Mouse (Mus musculus) brain, embryonic 14.5 days (tissue): ENCODE results near the gene Ffar2. TPM values are rescaled to one million over a fixed set of nuclear protein-coding genes. Genes with fewer than 3 reads are reported as not detected.

Experiments used
- DNase-seq: peaks from one replicate; pipeline ENCODE4 v3.0.0-alpha.2; 2011; ENCODE audit warnings: low read depth
- CTCF ChIP-seq: fragments of 200-500 bp; IDR thresholded peaks from 2 replicates; pipeline ENCODE4 v1.5.1; 2012; ENCODE audit warnings: inconsistent platforms, mild to moderate bottlenecking, moderate library complexity, borderline replicate concordance; ENCODE audit not compliant: insufficient read depth, insufficient read length; ENCODE audit errors: extremely low read depth
- POLR2A ChIP-seq: fragments of 200-500 bp; IDR thresholded peaks from 2 replicates; pipeline ENCODE4 v1.6.1; 2012; ENCODE audit warnings: mild to moderate bottlenecking, inconsistent platforms, borderline replicate concordance; ENCODE audit not compliant: poor library complexity, insufficient read depth, insufficient read length, severe bottlenecking; ENCODE audit errors: extremely low read depth
- polyA plus RNA-seq: library from polyadenylated mRNA; depleted of rRNA; stranded (reverse); fragments of >200 nt; gene quantifications from 2 replicates; pipeline ENCODE4 v1.2.3, GENCODE M21; 2012; rRNA removed

Gene Ffar2
- polyA plus RNA-seq = 0.13 and 0.46 TPM in 2 replicates

DNA sequence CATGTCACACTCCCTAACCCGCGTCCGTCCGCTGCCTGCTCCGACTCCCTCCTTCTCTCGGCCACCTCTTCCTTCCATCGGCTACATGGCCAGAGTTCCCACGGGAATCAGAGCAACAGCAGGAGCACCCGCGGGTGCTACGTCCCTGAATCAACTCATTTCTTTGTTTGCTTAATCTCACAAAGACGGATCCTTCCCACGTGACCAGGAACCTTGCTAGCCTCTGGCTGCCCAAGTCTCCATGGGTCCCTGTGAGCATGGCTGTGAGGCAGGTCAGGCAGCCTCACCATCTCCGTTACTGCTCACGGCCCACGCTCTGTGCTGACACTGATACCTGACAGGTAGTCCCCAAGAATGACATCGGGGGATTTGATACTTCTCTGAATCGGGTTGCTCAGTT lies at the start of gene Ffar2:
TSS of gene Ffar2 (minus strand) at position 101 of the 400 bp plus-strand sequence.
- no peak for TF ChIP-seq POLR2A
- no peak for TF ChIP-seq CTCF
- DNase-seq = no peak

GRCm38 (mm10) chr7:30873083-30873482 lies 49.5 kb upstream of the Ffar2 start:
- TF ChIP-seq CTCF (peak; percentile 72), POLR2A (no peak)
- DNase-seq = peak; percentile 75

- TF ChIP-seq CTCF (no peak), POLR2A (no peak)
- no peak for DNase-seq
Observed at GRCm38 (mm10) chr7:30863386-30863785, 39.8 kb upstream of the Ffar2 start.

- no peak for TF ChIP-seq POLR2A
- TF ChIP-seq CTCF = no peak
- no peak for DNase-seq
Observed at GRCm38 (mm10) chr7:30861464-30861863, 37.9 kb upstream of the Ffar2 start, which contains the start of gene Ffar1. Ffar1 (minus strand) TSS chr7:30861564.

- peak; percentile 84 for DNase-seq
- TF ChIP-seq CTCF (peak; percentile 82; the same call in 1 of the 2 replicates), POLR2A (no peak)
Observed at GRCm38 (mm10) chr7:30859635-30860402, 36.2 kb upstream of the Ffar2 start.

GRCm38 (mm10) chr7:30859290-30859634 lies 35.7 kb upstream of the Ffar2 start:
- peak; percentile 85 for DNase-seq
- TF ChIP-seq CTCF (peak; percentile 86), POLR2A (no peak)

DNA sequence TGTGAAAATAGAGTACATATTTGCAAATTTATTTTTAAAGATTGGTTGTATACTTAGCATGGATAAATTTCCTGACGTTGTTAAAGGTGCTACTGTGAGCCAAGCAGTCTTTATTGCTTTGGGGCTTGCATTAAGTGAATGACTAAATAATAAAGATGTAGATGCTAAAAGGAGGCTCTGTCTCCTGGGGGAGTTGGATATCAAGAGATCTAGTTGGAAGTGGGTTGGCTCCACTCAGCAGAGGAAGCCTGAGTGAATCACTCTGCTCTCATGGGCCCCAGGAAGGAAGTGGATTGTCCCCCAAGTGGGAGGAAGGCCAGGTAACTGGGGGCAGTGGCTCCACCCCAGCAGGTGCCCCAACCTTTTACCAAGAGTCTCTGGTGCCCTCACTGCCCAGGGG lies 34.2 kb upstream of the Ffar2 start:
- DNase-seq = no peak
- TF ChIP-seq CTCF (no peak), POLR2A (no peak)

- TF ChIP-seq POLR2A = no peak
- no peak for TF ChIP-seq CTCF
- no peak for DNase-seq
Observed at GRCm38 (mm10) chr7:30856078-30856477, 32.5 kb upstream of the Ffar2 start, which contains the start of gene Ffar3. Ffar3 (minus strand) TSS chr7:30856178.

DNA sequence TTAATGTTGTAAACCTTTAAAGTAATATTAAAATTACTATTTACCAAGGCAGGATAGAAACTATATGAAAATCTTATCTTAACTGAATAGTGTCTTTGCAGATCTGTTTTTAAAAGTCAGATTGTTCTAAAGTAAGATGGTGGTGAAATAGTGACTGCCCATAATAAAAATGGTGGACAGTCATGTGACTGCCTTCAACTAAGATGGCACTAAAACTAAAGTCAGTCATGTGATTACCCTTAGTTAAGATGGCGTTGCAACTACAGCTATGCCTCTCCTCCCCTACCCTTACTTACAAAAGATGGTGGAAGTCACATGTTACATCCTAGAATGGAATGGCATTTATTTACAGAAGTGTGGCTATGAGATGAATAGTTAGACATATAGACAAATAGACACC lies 27.8 kb upstream of the Ffar2 start:
- no peak for DNase-seq
- no peak for TF ChIP-seq CTCF
- TF ChIP-seq POLR2A = no peak

DNA sequence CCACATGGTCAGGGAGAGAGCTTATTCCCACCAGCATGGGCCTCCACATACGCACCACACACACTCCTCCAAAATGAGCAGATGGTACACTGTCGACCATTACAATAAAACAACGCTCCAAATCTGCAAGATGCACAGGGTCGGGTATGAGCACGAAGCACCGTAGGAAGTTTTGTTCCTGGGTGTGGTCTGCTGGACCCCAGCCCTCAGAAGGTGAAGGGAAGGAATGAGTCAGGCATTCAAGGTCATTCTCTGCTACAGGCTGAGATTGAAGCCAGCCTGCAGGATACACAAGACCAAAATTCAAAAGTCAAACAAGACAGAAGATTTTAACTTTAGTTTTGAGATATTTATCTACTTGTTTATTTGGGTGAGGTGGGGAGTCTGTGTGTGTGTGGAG lies 24.4 kb upstream of the Ffar2 start:
- DNase-seq = no peak
- no peak for TF ChIP-seq POLR2A
- TF ChIP-seq CTCF = no peak

GRCm38 (mm10) chr7:30847386-30847785 lies 23.8 kb upstream of the Ffar2 start:
- no peak for DNase-seq
- TF ChIP-seq POLR2A (no peak), CTCF (no peak)

DNA sequence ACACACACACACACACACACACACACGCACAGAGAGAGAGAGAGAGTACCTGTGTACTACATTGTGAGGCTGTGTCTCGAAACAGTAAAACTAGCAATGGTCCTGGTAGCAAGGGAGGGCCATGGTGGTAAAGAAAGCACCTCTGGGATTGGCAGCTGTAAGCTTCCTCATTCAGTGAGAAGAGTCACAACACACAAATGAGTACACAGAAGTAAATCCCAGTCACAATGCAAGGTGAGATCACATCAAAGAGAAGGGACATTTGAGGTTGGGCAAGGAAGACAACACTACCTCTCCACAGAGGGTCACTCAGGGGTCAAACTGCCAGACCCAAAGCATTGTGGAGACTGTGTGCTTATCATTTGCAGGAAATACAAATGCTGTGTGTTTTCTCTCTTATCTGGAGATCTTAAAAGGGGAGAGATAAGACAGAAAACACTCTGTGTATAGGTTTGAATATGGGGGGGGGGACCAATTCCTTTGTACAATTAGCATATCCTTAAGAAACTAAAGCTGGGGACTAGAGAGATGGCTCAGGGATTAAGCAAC lies 23.0 kb upstream of the Ffar2 start:
- TF ChIP-seq POLR2A (no peak), CTCF (no peak)
- DNase-seq = no peak
